Mouse (Mus musculus) megakaryocyte, embryonic 14.5 days (primary cell): ENCODE results near the gene Rhcg.

ENCODE experiments used
- FLI1 ChIP-seq: IDR thresholded peaks from 2 replicates; pipeline ENCODE4 v1.6.1; 2012; ENCODE audit warnings: low read length, inconsistent platforms, mixed read lengths
- GATA1 ChIP-seq: IDR thresholded peaks from 3 replicates; pipeline ENCODE4 v1.6.1; 2012; ENCODE audit warnings: mixed read lengths, low read length, inconsistent platforms, borderline replicate concordance

GRCm38 (mm10) chr7:79588284-79588683 lies 29.2 kb downstream of the Rhcg start:
- no peak for TF ChIP-seq GATA1
- TF ChIP-seq FLI1 = no peak
